Mouse (Mus musculus) ES-Bruce4 (cell line): ENCODE results near the gene Vps18.

Source experiments
- CTCF ChIP-seq: IDR thresholded peaks from one replicate; pipeline ENCODE4 v1.8.1; 2011; ENCODE audit warnings: low read depth, low read length
- POLR2A ChIP-seq: IDR thresholded peaks from one replicate; pipeline ENCODE4 v1.8.1; 2011; ENCODE audit warnings: low read length; ENCODE audit not compliant: insufficient read depth

- TF ChIP-seq CTCF (no peak), POLR2A (no peak)
Measured at GRCm38 (mm10) chr2:119336002-119336401, 47.5 kb downstream of the Vps18 start.
